Mouse (Mus musculus): ENCODE measurements at regions not wholly inside any gene's neighbourhood (a gene's known extent, or its start where the extent isn't known, plus 50 kb on each side); places are given as distances from the start of the nearest gene placed in this dataset.

DNA sequence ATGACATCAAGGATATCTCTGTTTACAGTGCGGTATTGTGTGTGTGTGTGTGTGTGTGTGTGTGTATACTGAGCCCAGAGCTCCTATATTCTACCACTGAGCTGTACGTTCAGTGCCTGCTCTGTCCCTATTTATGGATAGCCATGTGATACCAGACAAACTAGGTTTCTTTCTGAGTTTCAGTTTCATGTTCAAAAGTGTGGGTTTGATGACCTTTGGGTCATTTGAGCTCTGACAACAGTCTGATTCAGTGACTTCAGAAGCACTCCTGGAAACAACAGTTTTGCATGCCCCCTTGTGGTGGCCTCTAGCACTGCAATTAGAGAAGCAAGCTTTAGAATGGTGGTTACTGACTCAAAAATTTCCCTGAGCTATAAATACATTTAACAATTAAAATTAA lies 50.9 kb upstream of the Tent2 start:
- peak; percentile 77 for DNase-seq (ENCODE audit: low spot score)

DNA sequence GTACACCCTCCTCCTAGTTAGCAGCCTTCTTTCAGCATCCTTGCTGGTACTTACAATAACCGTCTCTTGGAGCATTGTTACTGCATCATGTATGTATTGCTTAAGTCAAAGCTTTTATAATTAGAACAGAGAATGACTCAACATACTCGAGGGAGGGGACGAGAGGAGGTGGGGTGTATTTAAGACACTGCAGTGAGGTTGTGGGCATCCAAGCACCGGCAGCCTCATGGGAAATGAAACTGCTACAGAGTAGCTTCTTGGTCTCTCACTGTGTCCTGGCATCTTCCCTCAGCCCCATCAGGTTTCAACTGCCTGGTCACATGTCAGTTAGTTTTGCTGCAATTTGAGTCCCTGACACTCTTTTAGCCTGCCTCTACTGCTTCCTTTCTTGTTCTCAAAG lies 50.7 kb upstream of the Homer1 start:
- no peak for DNase-seq (ENCODE audit: low spot score)

Data from MN1 (cell line).